Mouse (Mus musculus) gastrocnemius, postnatal 10 days (tissue): ENCODE measurements around the gene Cpeb4. TPM values are rescaled to one million over a fixed set of nuclear protein-coding genes. Genes with fewer than 3 reads are reported as not detected.
A peak's percentile ranks its signal among the peaks of the same experiment; 100 is the strongest.

Source experiments
- DNase-seq: peaks from one replicate; pipeline ENCODE4 v3.0.0; 2021; ENCODE audit warnings: mixed read lengths
- total RNA-seq, 2 experiments: library from RNA; stranded (reverse); gene quantifications; 2 replicates each; pipeline ENCODE4 v1.2.3; 2021

Gene Cpeb4
- total RNA-seq, 2 experiments from 2014 or later = 75.9 to 76.8 TPM

GRCm38 (mm10) chr11:31899166-31899565 is 27.2 kb downstream of the Cpeb4 start:
- no peak for DNase-seq

GRCm38 (mm10) chr11:31900736-31901135 is 28.7 kb downstream of the Cpeb4 start:
- DNase-seq = no peak

- no peak for DNase-seq
These were observed 30.4 kb downstream of the Cpeb4 start for GRCm38 (mm10) chr11:31902251-31903001.

GRCm38 (mm10) chr11:31906499-31906898 is 34.5 kb downstream of the Cpeb4 start:
- DNase-seq = peak; percentile 9

GRCm38 (mm10) chr11:31907650-31908049 is 35.6 kb downstream of the Cpeb4 start:
- no peak for DNase-seq

GRCm38 (mm10) chr11:31912958-31913357 is 40.9 kb downstream of the Cpeb4 start:
- DNase-seq = no peak

GRCm38 (mm10) chr11:31917769-31918168 is 45.8 kb downstream of the Cpeb4 start:
- DNase-seq = no peak

GRCm38 (mm10) chr11:31930051-31930450 is 58.0 kb downstream of the Cpeb4 start:
- DNase-seq = no peak

GRCm38 (mm10) chr11:31935652-31936051 is 63.6 kb downstream of the Cpeb4 start:
- DNase-seq = no peak

GRCm38 (mm10) chr11:31936910-31937525 is 65.0 kb downstream of the Cpeb4 start:
- no peak for DNase-seq

- no peak for DNase-seq
These were observed 69.1 kb downstream of the Cpeb4 start for GRCm38 (mm10) chr11:31940898-31941639.

GRCm38 (mm10) chr11:31941640-31942638 is 69.9 kb downstream of the Cpeb4 start:
- DNase-seq = no peak

- no peak for DNase-seq
These were observed 73.5 kb downstream of the Cpeb4 start for GRCm38 (mm10) chr11:31945471-31945870.

GRCm38 (mm10) chr11:31948462-31949330 is 76.7 kb downstream of the Cpeb4 start:
- DNase-seq = no peak

GRCm38 (mm10) chr11:31949331-31949785 is 77.3 kb downstream of the Cpeb4 start:
- peak; percentile 62 for DNase-seq

- DNase-seq = no peak
These were observed 88.1 kb downstream of the Cpeb4 start for GRCm38 (mm10) chr11:31960071-31960470.

GRCm38 (mm10) chr11:31963993-31964392 is 92.0 kb downstream of the Cpeb4 start:
- DNase-seq = no peak

- no peak for DNase-seq
These were observed 93.5 kb downstream of the Cpeb4 start, which contains the start of gene 4930524B15Rik for GRCm38 (mm10) chr11:31965256-31966134. 4930524B15Rik (plus strand) TSS chr11:31965592.

GRCm38 (mm10) chr11:31974132-31974531 is 102.1 kb downstream of the Cpeb4 start:
- DNase-seq = no peak

GRCm38 (mm10) chr11:31974826-31975225 is 102.8 kb downstream of the Cpeb4 start:
- DNase-seq = no peak
